Mouse (Mus musculus) heart, postnatal 14 days (tissue): ENCODE measurements at regions not wholly inside any gene's neighbourhood (a gene's known extent, or its start where the extent isn't known, plus 50 kb on each side); places are given as distances from the start of the nearest gene placed in this dataset.
A peak's percentile ranks its signal among the peaks of the same experiment; 100 is the strongest.

Source experiments
- DNase-seq, 2 experiments: peaks; one replicate each; pipeline ENCODE4 v3.0.0; 2021 to 2022
- intact Hi-C: fragments of 180-260 bp; cut with DNase I; formaldehyde crosslinking; loops from one replicate; pipeline ENCODE4 v1.15.1; 2025

DNA sequence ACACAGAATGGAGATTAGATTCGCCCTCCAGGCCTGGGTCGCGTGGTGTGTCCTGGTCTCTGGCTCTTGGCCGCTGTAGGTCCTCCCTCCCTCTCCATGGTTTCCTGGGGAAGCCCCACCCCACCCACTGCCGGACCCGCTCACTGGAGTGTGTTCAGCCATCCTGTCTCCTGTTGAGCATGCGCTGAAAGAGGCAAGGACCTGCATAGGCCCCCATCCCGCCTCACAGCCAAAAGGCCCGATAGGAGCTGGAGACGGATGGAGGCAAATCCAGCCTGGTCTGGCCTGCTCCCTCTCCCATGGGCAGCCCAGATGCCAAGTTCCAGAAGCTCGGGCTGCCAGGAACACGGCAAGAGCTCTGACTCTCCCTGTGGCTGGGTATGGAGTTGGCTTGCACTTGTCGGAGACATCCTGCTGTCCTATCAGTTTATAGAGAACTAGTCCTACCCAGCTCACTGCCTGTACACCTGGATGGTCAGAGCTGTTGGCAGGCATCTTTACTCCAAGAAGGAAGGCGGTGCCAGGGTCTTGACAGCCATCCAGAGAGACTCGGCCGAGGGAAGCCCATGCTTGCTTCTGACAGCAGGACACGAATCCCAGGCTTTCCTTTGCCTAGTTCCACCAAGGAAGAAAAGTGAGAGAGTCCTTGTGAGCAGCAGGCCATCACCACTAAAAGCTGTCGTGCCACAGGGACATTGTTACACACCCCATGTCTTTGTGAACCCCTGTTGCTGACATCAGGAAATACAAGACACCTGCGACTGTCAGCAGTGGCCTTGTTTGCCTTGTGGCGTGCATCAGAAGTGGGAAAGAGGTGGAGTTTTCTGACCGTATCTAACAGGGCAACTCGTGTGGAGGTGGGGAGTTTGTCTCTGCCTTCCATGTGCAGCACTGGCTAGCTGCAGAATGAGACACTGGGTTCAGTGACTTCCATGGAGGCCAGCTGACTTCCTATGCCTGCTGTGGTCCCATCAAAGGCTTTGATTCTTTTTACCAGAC lies 228.9 kb upstream of the Prok2 start:
- intact Hi-C loops, result no loop called here
- DNase-seq, result no peak

- DNase-seq, result no peak
These were observed 228.0 kb upstream of the Prok2 start for GRCm38 (mm10) chr6:99953980-99954776.

DNA sequence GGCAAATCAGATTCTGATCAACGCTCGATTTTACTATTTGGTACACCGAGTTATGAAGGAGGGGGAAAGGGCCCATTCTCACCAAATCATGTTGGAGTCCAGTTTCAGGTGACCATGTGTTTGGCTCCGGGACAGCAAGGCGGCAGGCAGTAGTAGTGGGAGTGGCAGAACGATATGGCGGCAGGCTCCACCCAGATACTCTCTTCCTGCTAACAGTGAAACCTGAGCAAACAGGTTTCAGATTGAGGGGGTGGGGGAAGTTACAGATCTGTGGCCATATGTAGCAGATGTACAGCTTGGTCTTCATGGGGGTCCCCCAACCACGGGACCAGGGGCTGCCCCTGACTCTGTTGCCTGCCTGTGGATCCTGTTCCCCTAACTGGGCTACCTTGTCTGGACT lies 224.6 kb upstream of the Prok2 start:
- no peak for DNase-seq
- intact Hi-C loops, result no loop called here

More at GRCm38 (mm10) chr6:99953980-99954776, 228.0 kb upstream of the Prok2 start:
- intact Hi-C loops, result no loop called here

DNA sequence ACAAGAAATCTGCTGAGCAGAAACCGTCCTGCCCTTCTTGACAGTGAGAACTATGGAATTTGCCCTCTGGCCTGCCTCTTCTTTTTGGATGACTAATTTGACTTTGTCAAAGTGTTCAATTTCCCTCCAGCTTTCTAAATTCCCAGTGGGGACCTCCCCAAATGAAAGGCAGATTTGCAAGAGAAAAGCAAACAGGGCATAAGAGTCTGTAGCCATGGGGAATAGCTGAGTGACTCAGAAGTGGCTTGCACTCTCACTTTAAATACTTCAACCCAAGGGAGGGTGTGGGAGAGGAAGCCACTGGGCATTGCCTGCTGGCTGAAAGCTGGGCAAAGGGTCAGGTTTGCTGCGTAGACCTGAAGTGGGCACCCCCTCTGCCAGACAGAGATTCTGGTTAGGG lies 220.7 kb upstream of the Prok2 start:
- intact Hi-C loops, result no loop called here

DNA sequence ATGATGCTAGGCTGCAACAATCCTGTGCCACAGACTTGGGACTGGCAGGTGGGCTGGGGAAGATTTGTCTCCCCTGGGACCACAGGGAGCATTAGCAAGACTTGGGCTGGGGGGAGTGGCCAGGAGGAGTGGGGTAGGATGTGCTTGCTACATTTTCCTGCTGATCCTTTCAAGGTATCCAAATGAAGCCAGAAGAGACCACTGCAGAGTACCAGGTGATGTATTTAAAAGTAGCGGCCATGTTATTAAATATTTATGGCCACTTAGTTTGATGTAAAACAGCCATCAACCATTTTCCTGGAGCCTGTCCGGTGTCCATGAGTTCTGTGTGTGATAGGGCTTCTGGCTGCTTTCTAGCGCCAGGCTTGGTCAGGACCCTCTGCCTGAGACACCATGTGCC lies 220.3 kb upstream of the Prok2 start:
- intact Hi-C loops, result no loop called here
- DNase-seq, result no peak

More for the DNA sequence above, 220.7 kb upstream of the Prok2 start:
- no peak for DNase-seq

DNA sequence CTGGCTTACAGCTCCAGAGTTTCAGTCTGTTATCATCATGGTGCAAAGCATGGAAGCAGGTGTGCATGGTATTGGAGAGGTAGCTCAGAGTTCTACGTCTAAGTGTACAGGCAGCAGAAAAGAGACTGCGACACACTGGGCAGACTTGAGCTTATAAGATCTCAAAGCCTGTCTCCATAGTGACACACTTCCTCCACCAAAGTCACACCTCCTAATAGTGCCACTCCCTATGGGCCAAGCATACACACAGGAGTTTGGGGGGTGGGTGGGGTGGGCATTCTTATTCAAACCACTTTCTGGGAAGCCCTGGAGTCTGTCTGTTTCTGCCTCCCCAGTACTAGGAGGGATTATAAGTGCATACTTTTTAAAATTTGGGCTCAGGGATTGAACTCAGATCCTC lies 219.5 kb upstream of the Prok2 start:
- DNase-seq, result no peak
- intact Hi-C loops, result no loop called here

- intact Hi-C loops, result no loop called here
- no peak for DNase-seq
These were observed 216.8 kb upstream of the Prok2 start for GRCm38 (mm10) chr6:99942958-99943357.

DNA sequence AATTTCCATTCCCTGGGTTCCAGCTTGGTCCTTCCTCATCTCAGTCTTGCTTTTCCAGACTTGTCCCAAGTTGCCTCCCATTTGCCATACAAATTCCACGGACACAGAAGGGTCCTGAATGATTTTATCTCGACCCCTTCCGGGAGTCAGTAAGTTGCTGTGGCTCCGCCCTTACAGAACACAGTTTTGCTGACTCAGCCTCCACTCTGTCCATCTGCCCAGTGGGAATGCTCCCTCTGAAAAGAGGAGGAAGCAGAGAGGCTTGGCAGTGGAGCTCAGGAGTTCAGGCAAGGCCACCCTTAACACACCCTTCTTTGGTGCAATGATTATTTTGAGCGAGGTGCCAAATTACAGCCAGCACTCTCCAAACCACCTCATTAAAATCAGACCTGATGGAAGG lies 213.9 kb upstream of the Prok2 start:
- DNase-seq, result no peak
- intact Hi-C loops, result no loop called here

- no peak for DNase-seq
- intact Hi-C loops, result no loop called here
These were observed 213.2 kb upstream of the Prok2 start for GRCm38 (mm10) chr6:99939382-99939781.

DNA sequence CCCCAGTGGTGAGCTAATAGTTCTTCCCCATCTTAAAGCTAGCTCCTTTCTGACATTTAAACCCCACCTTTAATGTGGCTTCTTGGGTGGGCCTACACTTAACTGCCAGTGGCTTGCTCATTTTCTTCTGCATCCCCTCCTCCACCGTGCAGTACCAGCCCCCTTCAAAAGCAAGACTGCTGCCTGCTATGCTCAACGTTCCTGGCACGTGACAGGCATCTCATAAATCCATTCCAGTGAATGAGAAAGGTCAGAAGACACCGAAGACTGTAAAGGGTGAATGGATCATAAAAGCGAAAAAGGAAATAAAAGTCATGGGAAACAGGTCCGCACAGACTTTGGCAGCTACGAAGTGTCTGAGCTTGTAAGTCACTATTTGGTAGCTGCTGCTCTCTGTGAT lies 212.8 kb upstream of the Prok2 start:
- DNase-seq, result no peak
- intact Hi-C loops, result no loop called here

- intact Hi-C loops, result no loop called here
- DNase-seq, result no peak
These were observed 210.5 kb upstream of the Prok2 start for GRCm38 (mm10) chr6:99936716-99937115.

GRCm38 (mm10) chr6:99935373-99935772 lies 209.2 kb upstream of the Prok2 start:
- intact Hi-C loops, result no loop called here
- DNase-seq, result no peak

GRCm38 (mm10) chr6:99934394-99934793 lies 208.2 kb upstream of the Prok2 start:
- peak; percentile 44 to 51 for DNase-seq
- intact Hi-C loops, result no loop called here

DNA sequence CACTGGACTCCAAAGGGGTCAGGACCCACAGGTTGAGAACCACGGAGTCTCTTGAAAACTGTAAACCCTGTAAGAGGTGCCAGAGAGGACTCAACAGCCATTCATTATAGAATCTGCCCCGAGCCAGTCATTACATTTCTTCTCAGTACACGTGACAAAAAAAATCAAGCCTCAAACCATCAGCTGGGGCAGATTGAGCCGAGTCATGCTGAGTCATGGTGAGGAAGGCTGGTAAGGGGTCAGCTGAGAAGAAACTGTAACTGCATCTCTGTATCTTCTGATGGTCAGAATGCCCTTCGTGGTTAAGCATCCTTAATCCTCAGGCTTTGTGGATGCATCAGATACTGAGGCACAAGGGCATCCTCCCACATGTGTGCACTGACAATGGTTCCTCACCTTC lies 207.2 kb upstream of the Prok2 start:
- intact Hi-C loops, result no loop called here
- DNase-seq, result no peak

DNA sequence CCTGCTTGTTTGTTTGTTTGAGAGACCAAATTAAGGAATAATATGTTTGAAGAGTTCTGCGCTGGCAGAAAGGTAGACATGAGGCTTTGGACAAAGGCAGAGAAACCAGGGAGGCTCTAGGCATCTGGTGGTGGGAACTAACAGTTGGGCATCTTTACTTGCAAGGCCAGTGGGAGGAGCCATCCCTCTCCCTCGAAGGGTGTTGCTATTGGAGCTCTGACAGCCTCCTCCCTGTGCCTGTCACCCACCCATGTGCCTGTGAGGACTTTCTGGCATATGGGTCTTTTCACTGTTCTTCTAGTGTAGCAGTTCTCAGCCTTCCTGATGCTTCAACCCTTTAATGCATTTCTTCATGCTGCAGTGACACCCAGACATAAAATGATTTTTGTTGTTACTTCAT lies 206.7 kb upstream of the Prok2 start:
- intact Hi-C loops, result no loop called here
- no peak for DNase-seq

DNA sequence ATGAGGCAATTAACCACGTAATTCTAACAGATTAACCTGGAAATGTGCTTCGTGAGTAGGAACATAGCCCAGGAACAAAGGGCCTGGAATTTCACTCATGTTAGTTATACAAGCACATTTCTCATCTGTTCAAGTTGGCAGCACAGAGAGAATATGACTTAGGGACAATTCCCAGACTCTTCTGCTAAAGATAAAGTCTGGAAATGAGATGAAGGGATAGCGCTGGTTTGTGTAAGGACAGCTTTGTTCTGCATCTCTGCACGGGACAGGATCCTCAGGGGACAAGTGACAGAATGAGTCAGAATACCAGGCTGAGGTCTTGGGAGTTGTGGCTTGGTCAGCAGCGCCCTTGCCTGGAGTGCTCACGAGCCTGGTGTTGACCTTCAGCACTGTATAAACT lies 206.2 kb upstream of the Prok2 start:
- DNase-seq, result no peak
- intact Hi-C loops, result no loop called here

DNA sequence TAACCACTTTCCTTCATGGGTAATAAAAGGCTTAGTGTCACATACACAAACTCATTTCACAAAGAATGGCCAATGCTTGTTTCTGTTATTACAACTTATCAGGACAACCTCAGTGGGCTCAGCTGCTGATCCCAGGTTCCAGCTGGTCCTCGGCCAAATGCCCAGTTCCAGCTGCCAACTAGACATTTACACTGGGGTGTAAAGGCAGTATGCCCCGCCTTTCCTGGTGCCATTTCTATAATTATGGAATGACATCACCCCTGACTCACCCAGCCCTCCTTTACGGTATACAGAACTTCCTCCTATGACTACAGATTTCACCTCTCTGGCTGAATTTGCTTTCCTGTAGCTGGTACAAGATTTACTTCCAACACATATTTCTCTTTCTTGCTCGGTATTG lies 205.4 kb upstream of the Prok2 start:
- DNase-seq, result peak; percentile 37 to 52
- intact Hi-C loops, result no loop called here

DNA sequence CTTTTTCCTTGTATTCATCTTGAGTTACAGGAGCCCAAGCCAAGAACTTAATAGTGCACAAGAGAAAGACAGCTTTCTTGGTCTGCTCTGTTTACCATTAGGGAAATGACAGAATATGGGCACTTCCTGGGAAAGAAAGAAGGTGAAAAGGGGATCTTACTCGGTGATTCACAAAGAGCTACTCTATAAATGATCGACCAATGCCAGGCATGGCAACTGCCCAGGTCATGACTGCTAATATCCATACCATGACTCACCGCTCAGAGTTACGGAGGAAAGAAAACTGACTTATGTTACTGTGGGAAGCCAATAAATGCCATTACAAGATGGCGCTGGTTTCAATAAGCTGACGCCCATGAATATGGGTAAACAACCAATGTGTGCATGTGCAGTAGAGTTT lies 204.1 kb upstream of the Prok2 start:
- no peak for DNase-seq
- intact Hi-C loops, result no loop called here

GRCm38 (mm10) chr6:99927933-99928555 lies 201.9 kb upstream of the Prok2 start:
- peak in 1 of 2 experiments; percentile 26 for DNase-seq
- intact Hi-C loops, result no loop called here

DNA sequence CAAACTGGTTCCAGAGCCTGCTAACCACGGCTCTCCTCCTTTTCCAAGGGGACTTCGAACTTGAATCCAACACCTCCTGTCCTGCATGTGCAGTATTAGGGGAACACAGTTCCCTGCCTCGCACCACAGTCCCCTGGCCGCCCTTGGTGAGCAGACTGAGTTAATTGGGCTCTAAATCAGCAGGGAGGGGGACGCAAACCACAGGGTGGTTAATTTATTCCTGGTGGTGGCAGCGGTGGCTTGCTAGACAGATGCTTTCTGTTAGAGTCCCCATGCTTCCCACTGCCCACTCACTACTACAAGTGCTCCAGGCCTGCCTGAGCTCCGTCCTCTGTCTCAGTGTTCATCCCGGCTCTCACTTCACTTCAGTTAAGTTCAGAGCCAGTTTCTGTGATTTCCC lies 198.0 kb upstream of the Prok2 start:
- no peak for DNase-seq
- intact Hi-C loops, result no loop called here

DNA sequence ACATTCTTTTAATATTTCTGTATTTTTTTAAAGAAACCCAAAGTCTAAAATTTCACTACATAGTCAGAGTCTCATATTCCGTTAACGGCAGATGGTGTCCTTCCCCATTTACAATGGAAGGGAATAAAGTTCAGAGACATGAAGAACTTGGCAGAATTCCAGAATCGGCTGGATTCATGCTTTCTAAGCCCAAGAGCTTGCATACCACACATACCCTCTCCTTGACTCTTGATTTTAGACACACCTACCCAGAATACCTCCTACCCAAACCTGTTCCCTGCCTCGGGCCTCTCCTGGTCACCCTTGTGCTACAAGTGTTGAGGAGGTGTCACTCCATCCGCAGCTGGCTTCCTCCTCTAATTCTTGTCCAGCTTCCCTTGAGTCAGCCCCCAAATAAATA lies 195.8 kb upstream of the Prok2 start:
- intact Hi-C loops, result no loop called here

More for the DNA sequence above, 195.8 kb upstream of the Prok2 start:
- no peak for DNase-seq
